Mouse (Mus musculus) spleen, adult 10 weeks (tissue): ENCODE results near the gene Zdhhc11. TPM values are rescaled to one million over a fixed set of nuclear protein-coding genes. Genes with fewer than 3 reads are reported as not detected.

Source experiments
- polyA plus RNA-seq: library from polyadenylated mRNA; stranded (reverse); fragments of 350-450 nt; fragmentation: Illumina TruSeq; extraction: RNeasy Lipid Tissue Mini Kit (QIAGEN cat#74804); gene quantifications from one replicate; pipeline ENCODE4 v1.2.3, GENCODE M21; 2015; ENCODE audit warnings: low replicate concordance; ENCODE audit not compliant: insufficient read depth

Zdhhc11 gene
- not detected for polyA plus RNA-seq

DNA sequence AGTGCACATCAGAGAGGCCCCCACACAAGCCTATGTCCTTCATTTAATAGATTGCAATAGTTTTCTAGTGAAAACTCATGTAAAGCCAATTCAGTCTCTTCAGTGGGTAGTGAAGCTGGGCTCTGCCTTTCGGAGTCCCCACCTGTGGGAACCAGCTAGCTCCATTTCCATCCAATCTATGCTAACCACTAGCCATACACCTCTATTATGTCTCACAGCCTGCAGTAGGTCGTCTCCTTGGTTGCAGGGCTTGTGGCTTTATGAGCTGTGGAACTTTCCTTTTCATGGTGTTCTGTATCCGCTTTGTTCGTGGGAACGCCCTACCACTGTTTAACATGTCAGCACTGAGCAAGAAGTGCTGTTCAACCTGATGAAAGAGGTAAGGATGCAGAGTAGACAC lies at the start of gene Zdhhc11:
Zdhhc11 (plus strand) TSS at position 301 of the 400 bp plus-strand sequence.

GRCm38 (mm10) chr13:73937321-73938176 lies 26.1 kb upstream of the Zdhhc11 start, which contains the start of the genes Trip13 and Brd9:
Gene Trip13 (minus strand): TSS chr13:73937784.
Gene Brd9 (plus strand): TSS chr13:73937811.

DNA sequence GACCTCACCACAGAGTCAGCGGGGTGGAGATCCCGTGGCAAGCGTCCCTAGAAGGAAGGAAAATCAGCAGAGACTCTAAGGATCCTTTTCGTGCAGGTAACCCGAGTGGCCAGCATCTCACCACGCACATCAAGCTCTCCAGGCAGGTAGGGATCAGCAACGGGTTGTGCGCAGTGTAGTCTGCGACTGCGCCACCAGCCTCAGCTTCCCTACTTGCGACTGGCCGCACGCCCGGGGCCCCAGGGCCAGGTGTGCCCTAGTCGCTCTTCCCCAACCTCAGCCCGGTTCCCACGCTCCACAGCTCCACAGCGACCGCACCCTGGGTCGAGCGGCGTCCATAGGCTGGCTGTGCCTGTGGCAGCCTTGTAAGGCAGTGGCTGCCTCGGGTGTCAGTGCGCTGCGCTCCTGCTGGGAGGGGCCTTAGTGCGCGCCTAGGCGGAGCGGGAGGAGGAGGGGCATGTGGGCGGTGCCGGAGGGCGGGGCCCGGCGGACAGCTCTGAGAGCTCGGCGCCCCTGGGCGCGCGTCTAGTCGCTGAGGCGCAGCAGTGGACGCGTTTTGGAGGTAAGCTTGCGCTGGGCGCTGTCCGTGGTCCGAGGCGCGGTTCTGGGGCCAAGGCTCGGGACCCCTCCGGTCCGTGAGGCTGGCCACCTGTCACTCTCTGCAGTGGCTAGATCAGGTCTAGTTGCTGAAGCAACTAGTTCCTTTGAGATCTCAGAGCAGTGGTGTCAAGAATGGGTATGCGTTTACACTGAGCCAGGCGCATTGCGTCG lies 45.5 kb downstream of the Zdhhc11 start, which contains the start of gene Tppp:
Tppp (plus strand) TSS at position 460 of the 771 bp plus-strand sequence.

Other genes starting within 250 kb of the Zdhhc11 start
- 38.9 TPM for gene Slc12a7, start 230.8 kb upstream of the Zdhhc11 start, polyA plus RNA-seq
- gene Nkd2, start 116.2 kb upstream of the Zdhhc11 start, polyA plus RNA-seq, result 2.6 TPM
- 7.5 TPM for gene Trip13, start 26.1 kb upstream of the Zdhhc11 start, polyA plus RNA-seq
- 85.6 TPM for gene Brd9, start 26.0 kb upstream of the Zdhhc11 start, polyA plus RNA-seq
- gene Tppp, start 45.6 kb downstream of the Zdhhc11 start, polyA plus RNA-seq, result 3.8 TPM
- gene Cep72, start 98.4 kb downstream of the Zdhhc11 start, polyA plus RNA-seq, result 8.0 TPM
- gene Slc9a3, start 157.6 kb downstream of the Zdhhc11 start, polyA plus RNA-seq, result not detected
- 42.0 TPM for gene Exoc3, start 244.9 kb downstream of the Zdhhc11 start, polyA plus RNA-seq